Mouse (Mus musculus) thymus, postnatal 10 days (tissue): ENCODE measurements around the gene Zfp664.

ENCODE experiments used
- DNase-seq, 2 experiments: peaks; one replicate each; pipeline ENCODE4 v3.0.0; 2021; ENCODE audit warnings: low spot score in 2 of 2

The Zfp664 gene

GRCm38 (mm10) chr5:124862013-124862866 is at the start of gene Zfp664, which contains the start of gene Ccdc92:
Zfp664 (plus strand) TSS chr5:124862691.
Ccdc92 (minus strand) TSS chr5:124862424.
- peak; percentile 97 to 99 for DNase-seq

DNA sequence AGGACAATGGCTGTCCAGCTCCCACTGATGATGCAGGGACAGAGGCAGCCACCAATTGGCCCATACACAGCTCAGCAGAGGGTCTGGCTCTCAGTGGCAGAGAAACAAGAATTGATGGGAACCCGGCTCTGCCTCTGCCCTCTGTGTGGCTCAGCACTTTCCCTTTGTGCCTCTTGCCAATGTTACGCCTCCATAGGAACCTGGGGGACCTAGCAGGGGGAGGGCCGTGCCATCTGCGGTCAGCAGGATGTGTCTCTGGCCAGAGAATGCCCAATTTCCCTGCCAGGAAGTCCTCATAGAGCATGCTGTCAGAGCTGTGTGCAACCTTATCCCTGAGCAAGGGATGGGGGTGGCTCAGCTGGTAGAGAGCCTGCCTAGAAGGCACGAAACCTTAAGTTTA is 47.7 kb upstream of the Zfp664 start:
- no peak for DNase-seq

- no peak for DNase-seq
These were observed 45.4 kb upstream of the Zfp664 start for GRCm38 (mm10) chr5:124817050-124817449.

- no peak for DNase-seq
These were observed 40.2 kb upstream of the Zfp664 start for GRCm38 (mm10) chr5:124822128-124822894.

GRCm38 (mm10) chr5:124830331-124830730 is 32.2 kb upstream of the Zfp664 start:
- DNase-seq: no peak

GRCm38 (mm10) chr5:124835218-124835617 is 27.3 kb upstream of the Zfp664 start:
- DNase-seq: no peak

DNA sequence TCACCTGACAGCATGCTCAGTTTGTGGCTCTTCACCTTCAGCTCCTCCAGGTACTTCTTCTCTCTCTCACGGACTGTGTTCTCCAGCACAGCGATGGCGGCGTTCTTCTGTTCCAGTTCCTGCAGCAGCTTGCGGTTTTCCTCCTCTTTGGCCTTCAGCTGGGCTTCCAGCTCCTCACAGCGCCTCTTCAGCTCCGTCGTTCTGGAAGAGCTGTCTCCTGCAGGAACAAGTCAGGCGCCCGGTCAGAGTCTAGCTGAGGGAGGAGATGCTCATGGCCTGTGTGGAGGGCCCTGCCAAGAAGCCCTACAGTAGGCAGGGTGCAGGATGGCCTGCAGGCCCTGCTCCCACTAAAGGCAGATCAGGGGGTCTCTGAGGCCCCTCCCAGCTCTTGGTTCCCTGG is 26.4 kb upstream of the Zfp664 start:
- DNase-seq: no peak

GRCm38 (mm10) chr5:124836621-124837020 is 25.9 kb upstream of the Zfp664 start:
- no peak for DNase-seq

DNA sequence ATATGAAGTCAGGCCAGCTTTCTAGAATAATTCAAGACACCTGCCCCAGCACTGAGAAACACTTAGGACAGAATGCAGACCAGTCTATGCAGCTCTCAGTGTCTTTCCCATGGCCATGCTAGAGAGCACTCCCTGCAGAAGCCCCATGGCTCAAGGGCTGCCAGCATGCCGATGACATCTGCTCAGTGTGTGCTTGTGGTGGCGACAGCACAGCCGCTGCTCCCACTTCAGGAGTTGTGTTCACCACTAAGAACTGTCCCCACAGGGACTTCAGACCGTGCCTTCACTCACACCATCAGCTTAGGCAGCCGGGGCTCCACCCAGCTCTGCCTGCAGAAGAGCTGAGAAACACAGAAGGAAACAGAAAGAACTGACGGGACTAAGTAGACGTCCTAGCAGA is 22.3 kb upstream of the Zfp664 start:
- DNase-seq: no peak

GRCm38 (mm10) chr5:124840669-124841068 is 21.8 kb upstream of the Zfp664 start:
- DNase-seq: no peak

GRCm38 (mm10) chr5:124843386-124843785 is 19.1 kb upstream of the Zfp664 start:
- no peak for DNase-seq

DNA sequence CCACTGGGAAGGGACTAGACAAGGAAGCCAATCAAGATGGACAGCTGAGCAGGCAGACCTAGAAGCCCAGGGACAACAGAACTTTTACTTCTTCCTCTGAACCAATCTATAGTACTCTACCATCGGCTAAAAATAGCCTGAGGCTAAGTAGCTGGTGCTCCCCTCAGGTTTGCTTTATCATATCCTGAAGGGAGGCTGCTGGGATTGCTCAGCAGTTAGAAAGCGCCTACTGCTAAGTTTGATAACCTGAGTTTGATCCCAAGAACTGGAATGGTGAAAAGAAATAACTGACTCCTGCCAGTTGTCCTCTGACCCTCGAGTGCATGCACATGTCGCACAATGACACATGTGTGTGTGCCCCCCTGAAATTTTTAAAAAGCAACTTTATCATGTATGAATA is 17.6 kb upstream of the Zfp664 start:
- no peak for DNase-seq

DNA sequence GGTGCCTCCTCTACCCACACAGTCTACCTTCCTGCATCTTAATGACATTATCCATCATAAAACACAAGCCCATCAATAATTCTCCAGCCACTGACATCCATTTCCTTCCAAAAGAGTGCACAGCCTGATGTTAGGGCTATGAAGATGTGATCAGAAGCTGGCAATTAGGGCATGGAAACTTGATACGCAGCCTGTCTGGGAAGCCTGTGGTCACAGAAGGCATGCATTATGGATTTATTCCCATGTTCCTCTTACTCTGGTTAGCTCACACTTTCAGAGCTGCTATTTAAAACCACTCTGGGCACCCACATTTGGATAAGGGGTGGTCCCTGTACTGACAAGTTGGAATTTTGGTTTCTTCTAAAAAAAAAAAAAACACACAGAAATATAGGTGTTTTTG is 15.5 kb upstream of the Zfp664 start:
- DNase-seq: no peak

GRCm38 (mm10) chr5:124848994-124849393 is 13.5 kb upstream of the Zfp664 start:
- no peak for DNase-seq

DNA sequence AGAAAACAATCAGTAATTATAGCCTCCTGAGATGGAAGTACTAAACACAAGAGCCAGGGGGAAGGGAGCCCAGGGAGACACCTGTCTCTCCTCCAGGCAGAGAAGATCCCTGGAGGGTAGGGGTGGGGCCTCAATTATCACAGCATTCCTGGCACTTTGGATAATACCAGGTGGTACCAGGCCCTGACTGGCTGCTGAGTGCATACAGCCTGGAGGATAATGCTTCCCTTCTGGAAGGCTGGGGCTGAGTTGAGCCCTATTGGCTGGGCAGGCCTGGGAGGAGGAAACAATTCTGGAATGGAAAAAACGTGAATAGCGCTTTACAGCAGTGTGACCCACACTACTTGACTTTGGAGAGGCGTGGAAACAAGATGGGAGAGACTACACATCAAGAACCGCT is 10.9 kb upstream of the Zfp664 start:
- no peak for DNase-seq

DNA sequence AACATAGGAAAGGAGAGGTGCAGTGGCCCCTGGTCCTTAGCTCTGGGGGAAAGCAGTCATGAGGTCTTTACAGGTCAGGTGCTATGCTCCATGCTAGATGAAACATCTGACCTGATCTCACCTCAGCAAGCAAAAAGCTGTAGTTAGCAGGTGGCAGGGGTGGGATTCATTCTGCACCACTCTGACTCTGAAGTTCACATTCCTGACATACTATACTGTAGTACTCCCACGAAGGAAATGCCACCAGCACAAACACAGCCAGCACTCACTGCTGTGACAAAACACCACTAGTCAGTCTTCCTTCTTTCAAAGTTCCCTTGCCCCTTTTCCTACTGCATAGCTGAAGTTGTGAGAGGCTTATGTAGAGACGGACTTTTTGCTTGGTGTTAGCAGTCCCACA is 10.2 kb upstream of the Zfp664 start:
- no peak for DNase-seq

- DNase-seq: no peak
These were observed 9.4 kb upstream of the Zfp664 start for GRCm38 (mm10) chr5:124853079-124853478.

DNA sequence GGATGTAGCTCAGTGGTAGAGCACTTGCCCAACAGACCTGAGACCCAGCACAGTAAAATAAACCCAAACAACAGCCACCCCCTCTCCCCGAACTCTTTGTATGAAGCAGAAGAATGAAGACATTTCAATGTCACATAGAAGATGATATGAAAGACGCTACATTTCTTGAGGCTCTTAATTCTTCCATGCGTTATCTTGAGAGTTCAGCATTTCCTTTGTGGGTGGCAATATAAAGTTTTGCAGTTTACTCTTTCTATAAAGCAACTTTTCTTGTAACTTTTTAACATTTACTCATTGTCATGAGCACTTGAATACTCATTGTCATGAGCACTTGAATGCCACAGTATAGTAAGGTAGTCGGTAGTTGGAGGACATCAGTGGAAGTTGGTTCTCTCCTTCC is 8.3 kb upstream of the Zfp664 start:
- DNase-seq: no peak

- peak in 1 of 2 experiments; percentile 13 for DNase-seq
These were observed 2.5 kb upstream of the Zfp664 start for GRCm38 (mm10) chr5:124860013-124860412.

GRCm38 (mm10) chr5:124861463-124861862 is 1.0 kb upstream of the Zfp664 start:
- peak; percentile 29 to 31 for DNase-seq

DNA sequence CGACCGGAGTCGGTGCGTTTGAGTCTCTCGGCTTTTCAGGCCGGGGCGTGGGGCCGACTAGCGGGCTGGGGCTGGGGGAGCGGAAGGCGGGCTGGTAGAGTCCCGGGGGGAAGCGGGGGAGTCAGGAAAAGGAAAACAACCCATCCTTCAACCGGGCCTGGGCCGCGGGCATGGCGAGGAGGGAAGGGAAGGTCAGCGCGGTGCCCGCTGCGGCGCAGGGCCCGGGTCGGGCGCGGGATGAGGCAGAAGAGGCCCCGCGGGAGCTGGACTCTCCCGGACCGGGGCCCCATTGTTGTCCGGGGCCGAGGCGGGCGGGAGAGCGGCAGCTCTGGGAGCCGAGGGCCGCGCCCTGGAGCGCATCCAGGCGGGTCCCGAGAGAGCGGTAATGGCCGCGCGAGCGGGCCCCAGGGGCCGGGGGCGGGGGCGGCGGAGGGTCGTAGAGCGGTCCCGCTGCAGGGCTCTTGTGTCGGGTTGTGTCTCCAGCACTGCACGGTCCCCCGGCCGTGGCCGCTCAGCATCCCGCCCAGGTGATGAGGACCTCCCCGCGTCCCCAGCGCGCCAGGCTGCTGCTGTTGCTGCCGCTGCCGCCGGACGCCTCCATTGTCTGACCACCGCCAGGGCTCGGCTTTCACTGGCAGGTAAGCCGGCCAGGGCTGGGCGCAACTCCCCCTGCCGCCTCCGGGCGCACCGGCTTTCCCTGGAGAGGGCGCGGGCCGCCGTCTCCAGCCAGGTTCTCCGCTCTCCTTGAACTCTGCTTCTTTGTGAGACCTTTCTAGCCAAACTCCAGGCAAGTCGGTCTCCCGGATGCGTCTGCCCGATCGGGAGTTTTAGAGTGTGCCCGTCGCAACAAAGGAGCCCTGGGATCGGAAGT is 615 bp downstream of the Zfp664 start:
- peak; percentile 22 to 30 for DNase-seq

GRCm38 (mm10) chr5:124868981-124869380 is 6.5 kb downstream of the Zfp664 start:
- DNase-seq: peak; percentile 42 to 68
